Mouse (Mus musculus): ENCODE data around the gene Calhm2. TPM values are rescaled to one million over a fixed set of nuclear protein-coding genes. Genes with fewer than 3 reads are reported as not detected.

Gene Calhm2
- polyA plus RNA-seq, 1 experiment from 2014 or later: 0.42 TPM

DNA sequence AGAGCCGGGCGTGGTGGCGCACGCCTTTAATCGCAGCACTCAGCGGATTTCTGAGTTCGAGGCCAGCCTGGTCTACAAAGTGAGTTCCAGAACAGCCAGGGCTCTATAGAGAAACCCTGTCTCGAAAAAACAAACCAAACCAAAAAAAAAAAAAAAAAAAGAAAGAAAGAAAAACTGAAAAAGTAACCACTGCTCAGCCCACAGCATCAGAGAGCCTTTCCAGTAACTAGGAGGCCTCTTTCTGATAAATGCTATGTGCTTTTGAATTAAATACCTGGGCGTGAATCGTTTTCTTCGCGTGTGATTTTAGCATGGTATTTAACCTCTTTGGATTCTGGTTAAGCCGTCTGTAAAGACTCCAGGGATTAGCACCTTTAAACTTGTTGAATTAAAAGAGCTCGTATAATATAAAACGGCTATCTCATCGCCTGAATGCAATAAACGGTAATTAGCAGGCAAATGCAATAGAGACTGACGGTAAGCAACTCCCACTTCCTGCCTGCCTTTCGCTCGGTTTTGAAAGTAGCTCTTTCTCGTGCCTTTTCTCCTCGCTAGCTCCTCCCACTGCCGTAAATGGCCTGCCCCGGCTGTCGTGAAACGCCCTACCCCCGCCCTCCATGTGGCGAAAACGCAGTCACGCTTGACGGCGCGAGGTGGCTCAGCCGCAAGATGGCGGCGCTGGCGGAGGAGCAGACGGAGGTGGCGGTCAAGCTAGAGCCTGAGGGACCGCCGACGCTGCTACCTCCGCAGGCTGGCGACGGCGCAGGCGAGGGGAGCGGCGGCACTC is 70.8 kb downstream of the Calhm2 start, which contains the start of gene Taf5:
Gene Taf5 (plus strand): TSS at position 651 of the 787 bp plus-strand sequence.
- no peaks in the 10 kb centered on the region for H3K9me3 ChIP-seq (ENCODE audit: control insufficient read depth, low read length)
- peak within 1 kb of the TSS; percentile 76 for H3K27ac ChIP-seq (ENCODE audit: low read depth, low read length)
- no peaks in the 10 kb centered on the region for H3K27me3 ChIP-seq (ENCODE audit: control insufficient read depth, insufficient read depth, low read length)
- H3K4me2 ChIP-seq (replicated peaks; ENCODE audit: low read depth, low read length): peak within 1 kb of the TSS; percentile 64
- ATAC-seq (ENCODE audit: low FRiP score): peak; percentile 84
- H3K4me1 ChIP-seq (replicated peaks; ENCODE audit: control insufficient read depth, insufficient read depth, low read length): no peaks in the 10 kb centered on the region; the same call in 1 of the 2 replicates
- peak; percentile 98 for DNase-seq (ENCODE audit: low spot score)
- peak within 1 kb of the TSS; percentile 79 for H3K4me3 ChIP-seq (ENCODE audit: low read depth, low read length)
- 10% methylated on average over 49 of the region's 49 CpGs for WGBS
- peak within 1 kb of the TSS; percentile 86 for H3K9ac ChIP-seq (ENCODE audit: low read depth, low read length)
- peaks cover 4% of the 10 kb centered on the region; the same call in 1 of the 2 replicates for H3K36me3 ChIP-seq (ENCODE audit: control insufficient read depth, insufficient read depth, low read length)

DNA sequence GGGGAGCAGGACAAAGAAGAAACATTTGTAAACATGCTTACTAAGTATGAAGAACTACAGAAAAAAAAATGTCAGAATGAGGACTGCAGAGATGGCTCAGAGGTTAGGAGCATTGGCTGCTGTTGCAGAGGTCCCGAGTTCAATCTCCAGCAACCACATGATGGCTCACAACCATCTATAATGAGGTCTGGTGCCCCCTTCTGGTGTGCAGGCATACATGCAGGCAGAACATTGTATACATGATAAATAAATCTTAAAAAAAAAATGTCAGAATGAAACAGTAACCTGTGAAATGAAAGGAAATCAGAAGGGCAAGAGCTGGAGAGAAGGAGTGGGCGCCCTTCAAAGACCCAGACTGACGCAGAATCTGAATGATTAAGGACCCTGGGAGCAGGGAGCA is 72.2 kb downstream of the Calhm2 start:
- Histone ChIP-seq H3K9ac (ENCODE audit: low read depth, low read length) (no peak overlapping the region), H3K4me2 (replicated peaks; ENCODE audit: low read depth, low read length) (no peak overlapping the region), H3K9me3 (ENCODE audit: control insufficient read depth, low read length) (no peaks in the 10 kb centered on the region), H3K27ac (ENCODE audit: low read depth, low read length) (no peak overlapping the region), H3K27me3 (ENCODE audit: control insufficient read depth, insufficient read depth, low read length) (no peaks in the 10 kb centered on the region), H3K36me3 (ENCODE audit: control insufficient read depth, insufficient read depth, low read length) (no peaks in the 10 kb centered on the region), H3K4me3 (ENCODE audit: low read depth, low read length) (no peak overlapping the region), H3K4me1 (replicated peaks; ENCODE audit: control insufficient read depth, insufficient read depth, low read length) (no peaks in the 10 kb centered on the region; the same call in 1 of the 2 replicates)
- WGBS: 95% methylated on average over 3 of the region's 3 CpGs
- no peak for ATAC-seq (ENCODE audit: low FRiP score)
- no peak for DNase-seq (ENCODE audit: low spot score)

DNA sequence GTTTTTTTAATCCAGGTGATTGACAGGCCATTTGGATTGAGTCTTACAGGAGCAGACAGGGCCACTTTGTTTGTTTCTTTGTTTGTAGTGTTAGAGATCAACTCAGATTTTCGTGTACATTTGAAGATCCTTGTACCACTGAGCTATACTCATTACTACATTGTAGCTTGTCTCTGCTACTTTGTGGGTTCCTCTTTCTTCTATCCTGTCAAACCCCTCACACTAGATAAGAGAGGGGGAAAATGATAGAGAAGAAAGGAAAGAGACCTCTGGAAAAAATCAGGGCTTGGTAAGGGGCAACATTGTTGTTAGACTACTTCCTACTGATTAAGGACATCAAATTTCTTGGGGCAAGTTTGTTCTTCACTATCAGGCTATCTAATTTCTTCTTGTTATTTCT is 80.4 kb downstream of the Calhm2 start:
- 72% methylated on average over 1 of the region's 1 CpGs for WGBS

More for the DNA sequence above, 80.4 kb downstream of the Calhm2 start:
- H3K36me3 ChIP-seq (ENCODE audit: control insufficient read depth, insufficient read depth, low read length): no peaks in the 10 kb centered on the region
- H3K9me3 ChIP-seq (ENCODE audit: control insufficient read depth, low read length): no peaks in the 10 kb centered on the region
- H3K27ac ChIP-seq (ENCODE audit: low read depth, low read length): no peak overlapping the region
- H3K4me2 ChIP-seq (replicated peaks; ENCODE audit: low read depth, low read length): no peak overlapping the region
- H3K27me3 ChIP-seq (ENCODE audit: control insufficient read depth, insufficient read depth, low read length): no peaks in the 10 kb centered on the region
- H3K9ac ChIP-seq (ENCODE audit: low read depth, low read length): no peak overlapping the region
- H3K4me3 ChIP-seq (ENCODE audit: low read depth, low read length): no peak overlapping the region
- DNase-seq (ENCODE audit: low spot score): no peak
- ATAC-seq (ENCODE audit: low FRiP score): no peak
- no peaks in the 10 kb centered on the region for H3K4me1 ChIP-seq (replicated peaks; ENCODE audit: control insufficient read depth, insufficient read depth, low read length)

Other genes with a start within 250 kb of the Calhm2 start
- 266 and 290 TPM in 2 replicates for gene Ina, start 123.6 kb downstream of the Calhm2 start, polyA plus RNA-seq (2014; fragmentation: Nextera tagmentation; extraction: Ambion mirVana)
- 81.5 and 90.6 TPM in 2 replicates for gene Nt5c2, start 123.1 kb downstream of the Calhm2 start, polyA plus RNA-seq (2014; fragmentation: Nextera tagmentation; extraction: Ambion mirVana)
- 31.6 and 32.2 TPM in 2 replicates for gene Pcgf6, start 87.4 kb downstream of the Calhm2 start, polyA plus RNA-seq (2014; fragmentation: Nextera tagmentation; extraction: Ambion mirVana)
- gene Taf5, start 70.5 kb downstream of the Calhm2 start, polyA plus RNA-seq (2014; fragmentation: Nextera tagmentation; extraction: Ambion mirVana): 10.8 and 11.8 TPM in 2 replicates
- gene Usmg5, start 47.6 kb downstream of the Calhm2 start, polyA plus RNA-seq (2014; fragmentation: Nextera tagmentation; extraction: Ambion mirVana): 1,062 and 1,136 TPM in 2 replicates
- 8.1 and 9.4 TPM in 2 replicates for gene Pdcd11, start 47.5 kb downstream of the Calhm2 start, polyA plus RNA-seq (2014; fragmentation: Nextera tagmentation; extraction: Ambion mirVana)
- not detected in 2 replicates for gene Calhm1, start 6.0 kb upstream of the Calhm2 start, polyA plus RNA-seq (2014; fragmentation: Nextera tagmentation; extraction: Ambion mirVana)
- gene Calhm3, start 19.5 kb upstream of the Calhm2 start, polyA plus RNA-seq (2014; fragmentation: Nextera tagmentation; extraction: Ambion mirVana): not detected in 2 replicates
- gene Neurl1a, start 40.5 kb upstream of the Calhm2 start, polyA plus RNA-seq (2014; fragmentation: Nextera tagmentation; extraction: Ambion mirVana): 2.9 and 3.4 TPM in 2 replicates